ENCODE assay signal across 23 mouse cellular contexts in genomic region chr1:38582328-38582727, GRCm38 (mm10).
DNase-seq lines count a peak whose midpoint lies in the region; ATAC-seq and TF ChIP-seq lines count a peak whose summit lies in the region.
"Had no signal": no experiment of that assay in that cellular context is flagged by ENCODE, and none has a peak within 500 bp of the region (broad histone marks: within the 10 kb centered on the region; RNA-seq: fewer than 3 reads in every experiment).

No protein-coding gene starts in this region.

- TF ChIP-seq POLR2A in liver, adult 2 months (IDR thresholded peaks at IDR 0.05; ENCODE audit: extremely low read depth, insufficient read depth, low read length) = no peak
- TF ChIP-seq POLR2A in CH12.LX (IDR thresholded peaks at IDR 0.05; ENCODE audit: low read depth, low read length) = no peak

- in situ Hi-C loops in CH12.LX (cut with MboI; ENCODE audit: low pct_ligation_motif_present, low pct_unique_long_range_greater_than_20kb, low sequenced_read_pairs) = no loop called here

- H3K4me2 ChIP-seq in forebrain, embryonic 11.5 days (ENCODE audit: low read depth, low read length, severe bottlenecking) = no peak overlapping the region
- no peak overlapping the region for H3K4me2 ChIP-seq in CH12.LX (ENCODE audit: insufficient read depth, low read depth, poor library complexity, severe bottlenecking)
- H3K4me2 ChIP-seq: embryonic facial prominence, embryonic 13.5 days; embryonic facial prominence, embryonic 15.5 days; forebrain, embryonic 12.5 days had no signal

- H3K9me3 ChIP-seq in forebrain, embryonic 11.5 days (ENCODE audit: control insufficient read depth, low read length) = no peaks in the 10 kb centered on the region
- peaks cover 4% of the 10 kb centered on the region; the same call in 1 of the 2 replicates for H3K9me3 ChIP-seq in forebrain, embryonic 10.5 days
- H3K9me3 ChIP-seq in CH12.LX (replicated peaks; ENCODE audit: low read length) = no peaks in the 10 kb centered on the region
- H3K9me3 ChIP-seq: embryonic facial prominence, embryonic 13.5 days; embryonic facial prominence, embryonic 15.5 days had no signal

- H3K9ac ChIP-seq in forebrain, embryonic 11.5 days (ENCODE audit: low read length) = no peak overlapping the region
- H3K9ac ChIP-seq in liver, adult 2 months (ENCODE audit: low read depth, low read length) = no peak overlapping the region
- H3K9ac ChIP-seq in CH12.LX (ENCODE audit: insufficient read depth, low read depth) = no peak overlapping the region
- H3K9ac ChIP-seq: embryonic facial prominence, embryonic 13.5 days; embryonic facial prominence, embryonic 15.5 days; forebrain, embryonic 12.5 days had no signal

- no peaks in the 10 kb centered on the region for H3K36me3 ChIP-seq in forebrain, embryonic 11.5 days (ENCODE audit: control insufficient read depth, insufficient read depth, low read length)
- peaks cover 15% of the 10 kb centered on the region; the same call in 1 of the 2 replicates for H3K36me3 ChIP-seq in forebrain, embryonic 10.5 days (replicated peaks)
- H3K36me3 ChIP-seq in liver, adult 2 months (ENCODE audit: control insufficient read depth, insufficient read depth, low read length) = no peaks in the 10 kb centered on the region
- peaks cover 0 to 57% of the 10 kb centered on the region in 2 experiments for H3K36me3 ChIP-seq in CH12.LX (replicated peaks in 1 of 2; ENCODE audit: control insufficient read depth in 1 of 2, insufficient read depth in 1 of 2, low read length in 1 of 2)
- H3K36me3 ChIP-seq: embryonic facial prominence, embryonic 13.5 days; embryonic facial prominence, embryonic 15.5 days had no signal

- no peak for TF ChIP-seq CTCF in liver, adult 2 months (IDR thresholded peaks at IDR 0.05; ENCODE audit: low read depth, low read length)
- TF ChIP-seq CTCF in CH12.LX (conservative IDR thresholded peaks at IDR 0.05 in 1 of 2, IDR thresholded peaks at IDR 0.05 in 1 of 2; ENCODE audit: low read depth in 2 of 2, low read length in 2 of 2) = no peak

- no peaks in the 10 kb centered on the region for H3K4me1 ChIP-seq in forebrain, embryonic 11.5 days (replicated peaks; ENCODE audit: control insufficient read depth, insufficient read depth, low read length)
- H3K4me1 ChIP-seq in forebrain, embryonic 10.5 days = peaks cover 10% of the 10 kb centered on the region
- no peaks in the 10 kb centered on the region for H3K4me1 ChIP-seq in liver, adult 2 months (ENCODE audit: control insufficient read depth, insufficient read depth, low read length)
- peaks cover 9 to 61% of the 10 kb centered on the region in 2 experiments for H3K4me1 ChIP-seq in CH12.LX (ENCODE audit: control insufficient read depth in 1 of 2, insufficient read depth in 2 of 2)

- no peaks in the 10 kb centered on the region for H3K79me2 ChIP-seq in liver, adult 2 months (ENCODE audit: control insufficient read depth, insufficient read depth, low read length)
- no peaks in the 10 kb centered on the region for H3K79me2 ChIP-seq in CH12.LX (replicated peaks; ENCODE audit: control insufficient read depth, extremely low read depth, insufficient read depth, poor library complexity, severe bottlenecking)

- no peak for TF ChIP-seq RAD21 in CH12.LX (IDR thresholded peaks at IDR 0.05; ENCODE audit: low read depth, low read length)

- H3K27me3 ChIP-seq in forebrain, embryonic 11.5 days (ENCODE audit: control insufficient read depth, insufficient read depth, low read length) = no peaks in the 10 kb centered on the region
- H3K27me3 ChIP-seq in forebrain, embryonic 10.5 days (ENCODE audit: poor library complexity, severe bottlenecking) = no peaks in the 10 kb centered on the region
- no peaks in the 10 kb centered on the region for H3K27me3 ChIP-seq in liver, adult 2 months (ENCODE audit: control insufficient read depth, insufficient read depth, low read length)
- H3K27me3 ChIP-seq in CH12.LX (replicated peaks) = no peaks in the 10 kb centered on the region
- H3K27me3 ChIP-seq: embryonic facial prominence, embryonic 13.5 days; embryonic facial prominence, embryonic 15.5 days; forebrain, embryonic 12.5 days had no signal

- peak; percentile 14; the same call in 1 of the 2 replicates for TF ChIP-seq EP300 in CH12.LX (IDR thresholded peaks at IDR 0.05; ENCODE audit: low read length)

- ATAC-seq in forebrain, embryonic 11.5 days (replicated peaks; ENCODE audit: low FRiP score) = no peak
- ATAC-seq: CD4-positive, CD25-positive, alpha-beta regulatory T cell, adult 4 months; forebrain, embryonic 14.5 days; forebrain, embryonic 16.5 days had no signal

- no peak overlapping the region for H3K4me3 ChIP-seq in forebrain, embryonic 11.5 days (ENCODE audit: low read depth, low read length)
- no peak overlapping the region for H3K4me3 ChIP-seq in forebrain, embryonic 10.5 days
- no peak overlapping the region for H3K4me3 ChIP-seq in liver, adult 2 months (ENCODE audit: insufficient read depth, low read depth, low read length)
- H3K4me3 ChIP-seq in CH12.LX (replicated peaks in 1 of 3; ENCODE audit: low read depth in 2 of 3, low read length in 2 of 3, poor library complexity in 1 of 3) = no peak overlapping the region
- H3K4me3 ChIP-seq: embryonic facial prominence, embryonic 13.5 days; embryonic facial prominence, embryonic 15.5 days; erythroblast, embryonic 14.5 days; forebrain, embryonic 12.5 days had no signal

- DNase-seq in forebrain, embryonic 11.5 days (ENCODE audit: low spot score) = peak; percentile 19
- DNase-seq in forebrain, embryonic 10.5 days (ENCODE audit: extremely low spot score, low spot score) = no peak
- DNase-seq in liver, adult 2 months (ENCODE audit: extremely low read depth, low read depth, low spot score) = peak; percentile 46
- DNase-seq in liver = no peak
- peak; percentile 76 for DNase-seq in CH12.LX (ENCODE audit: extremely low read depth)
- DNase-seq: adrenal gland, adult 2 months; adrenal gland, postnatal 10 days; adrenal gland, postnatal 25 days; B cell, adult 2 months; cerebellum, adult 11 months; cerebellum, adult 18-20 months; cerebellum, adult 8-10 months; cerebellum, adult 9-11 months; cerebellum, postnatal 14 days; cerebellum, postnatal 36 days; embryo, embryonic 11 days had no signal

- WGBS in forebrain, embryonic 11.5 days = 91% methylated on average over 9 of the region's 9 CpGs
- 87% methylated on average over 9 of the region's 9 CpGs for WGBS in forebrain, embryonic 10.5 days
- WGBS in liver, adult 2 months = 39% methylated on average over 9 of the region's 9 CpGs

- dilution Hi-C loops in CH12.LX (cut with MboI; ENCODE audit: extremely low pct_ligation_motif_present, extremely low pct_unique_long_range_greater_than_20kb, low sequenced_read_pairs) = no loop called here

- H3K27ac ChIP-seq in forebrain, embryonic 11.5 days (ENCODE audit: low read depth, low read length) = no peak overlapping the region
- no peak overlapping the region for H3K27ac ChIP-seq in forebrain, embryonic 10.5 days
- H3K27ac ChIP-seq in liver, adult 2 months (replicated peaks; ENCODE audit: insufficient read depth, low read depth, low read length) = no peak overlapping the region
- no peak overlapping the region for H3K27ac ChIP-seq in CH12.LX (ENCODE audit: insufficient read depth, low read depth)
- H3K27ac ChIP-seq: embryonic facial prominence, embryonic 13.5 days; embryonic facial prominence, embryonic 15.5 days; forebrain, embryonic 12.5 days had no signal

TF ChIP-seq in CH12.LX, 34 proteins besides CTCF, POLR2A, EP300 and RAD21:
- TF ChIP-seq ETS1 (conservative IDR thresholded peaks at IDR 0.05; ENCODE audit: low read depth, low read length) (peak; percentile 51), JUN (IDR thresholded peaks at IDR 0.05; ENCODE audit: insufficient read depth, low read depth, low read length) (no peak), BHLHE40 (IDR thresholded peaks at IDR 0.05; ENCODE audit: low read depth, low read length) (peak; percentile 54; the same call in 1 of the 2 replicates), MYC (IDR thresholded peaks at IDR 0.05; ENCODE audit: low read depth, low read length) (0 out of 2 replicates have a peak, but pooled peaks have one; percentile 11)

Comparison
In these comparisons a context has a peak if more than half of its experiments do, and no peak if none do; other contexts are left out.
1. DNase-seq: peak in forebrain, embryonic 11.5 days (single experiment), liver, adult 2 months (single experiment) and CH12.LX (single experiment); none in forebrain, embryonic 10.5 days (single experiment) and liver (single experiment).